Mouse (Mus musculus): ENCODE results near the gene Tmem135.

- TF ChIP-seq POLR2A (IDR thresholded peaks at IDR 0.05; ENCODE audit: control insufficient read depth, extremely low read depth, insufficient read depth, low read length, poor library complexity) (no peak), CTCF (IDR thresholded peaks at IDR 0.05; ENCODE audit: borderline replicate concordance, control insufficient read depth, extremely low read depth, insufficient read depth, low read length, poor library complexity) (no peak)
Observed at GRCm38 (mm10) chr7:89401936-89402335, 2.1 kb downstream of the Tmem135 start.
